Mouse (Mus musculus) liver, adult 2 months (tissue): ENCODE measurements around the gene Nnat.

Experiments used
- CTCF ChIP-seq: fragments of 200-500 bp; IDR thresholded peaks from 2 replicates; pipeline ENCODE4 v1.5.1; 2011; ENCODE audit warnings: low read depth, low read length, control low read depth
- POLR2A ChIP-seq: fragments of 200-500 bp; IDR thresholded peaks from 2 replicates; pipeline ENCODE4 v1.6.1; 2011; ENCODE audit warnings: low read length, control low read depth; ENCODE audit not compliant: insufficient read depth; ENCODE audit errors: extremely low read depth

GRCm38 (mm10) chr2:157565446-157565845 lies 5.6 kb downstream of the Nnat start:
- no peak for TF ChIP-seq POLR2A
- no peak for TF ChIP-seq CTCF
